Mouse (Mus musculus) cortical plate, adult 2 months (tissue): ENCODE measurements at regions not wholly inside any gene's neighbourhood (a gene's known extent, or its start where the extent isn't known, plus 50 kb on each side); places are given as distances from the start of the nearest gene placed in this dataset.

Source experiments
- H3K27ac ChIP-seq: fragments of 200-500 bp; 2 replicates; pipeline ENCODE4 v1.5.1; 2012; ENCODE audit warnings: low read length, control low read depth, inconsistent platforms; ENCODE audit not compliant: insufficient read depth
- H3K4me1 ChIP-seq: fragments of 200-500 bp; 2 replicates; pipeline ENCODE4 v1.6.1; 2011; ENCODE audit warnings: low read length; ENCODE audit not compliant: control insufficient read depth, insufficient read depth
- H3K4me3 ChIP-seq: fragments of 200-500 bp; 2 replicates; pipeline ENCODE4 v1.5.1; 2011; ENCODE audit warnings: mild to moderate bottlenecking, low read length, control low read depth; ENCODE audit not compliant: insufficient read depth
- CTCF ChIP-seq: fragments of 200-500 bp; IDR thresholded peaks from 2 replicates; pipeline ENCODE4 v1.5.1; 2011; ENCODE audit warnings: mild to moderate bottlenecking, control low read depth, low read length; ENCODE audit not compliant: insufficient read depth; ENCODE audit errors: extremely low read depth
- POLR2A ChIP-seq: fragments of 200-500 bp; IDR thresholded peaks from 2 replicates; pipeline ENCODE4 v1.6.1; 2011; ENCODE audit warnings: mild to moderate bottlenecking, low read length, control low read depth; ENCODE audit not compliant: insufficient read depth; ENCODE audit errors: extremely low read depth

GRCm38 (mm10) chr12:10256385-10256784 lies 113.4 kb upstream of the Nt5c1b start:
- no peak overlapping the region for H3K4me3 ChIP-seq
- TF ChIP-seq CTCF: no peak
- TF ChIP-seq POLR2A: no peak

GRCm38 (mm10) chr12:10266201-10266600 lies 103.6 kb upstream of the Nt5c1b start:
- H3K27ac ChIP-seq: no peak overlapping the region
- H3K4me3 ChIP-seq: no peak overlapping the region
- TF ChIP-seq POLR2A: no peak
- TF ChIP-seq CTCF: no peak
- H3K4me1 ChIP-seq: no peaks in the 10 kb centered on the region

More at GRCm38 (mm10) chr12:10256385-10256784, 113.4 kb upstream of the Nt5c1b start:
- Histone ChIP-seq H3K4me1 (no peaks in the 10 kb centered on the region), H3K27ac (no peak overlapping the region)

GRCm38 (mm10) chr12:10272038-10272437 lies 97.7 kb upstream of the Nt5c1b start:
- TF ChIP-seq CTCF (no peak), POLR2A (no peak)
- no peaks in the 10 kb centered on the region for H3K4me1 ChIP-seq
- H3K27ac ChIP-seq: no peak overlapping the region
- H3K4me3 ChIP-seq: no peak overlapping the region

GRCm38 (mm10) chr12:10275226-10275625 lies 94.5 kb upstream of the Nt5c1b start:
- Histone ChIP-seq H3K4me3 (no peak overlapping the region), H3K27ac (no peak overlapping the region), H3K4me1 (no peaks in the 10 kb centered on the region)
- TF ChIP-seq POLR2A (no peak), CTCF (no peak)

- TF ChIP-seq CTCF: no peak
- TF ChIP-seq POLR2A: no peak
- no peak overlapping the region for H3K4me3 ChIP-seq
Measured at GRCm38 (mm10) chr12:10292646-10293045, 77.1 kb upstream of the Nt5c1b start.

GRCm38 (mm10) chr12:10305970-10306369 lies 63.8 kb upstream of the Nt5c1b start:
- TF ChIP-seq CTCF: no peak
- TF ChIP-seq POLR2A: no peak
- Histone ChIP-seq H3K4me1 (no peaks in the 10 kb centered on the region), H3K4me3 (no peak overlapping the region)

More at GRCm38 (mm10) chr12:10292646-10293045, 77.1 kb upstream of the Nt5c1b start:
- Histone ChIP-seq H3K4me1 (no peaks in the 10 kb centered on the region), H3K27ac (no peak overlapping the region)

More at GRCm38 (mm10) chr12:10305970-10306369, 63.8 kb upstream of the Nt5c1b start:
- H3K27ac ChIP-seq: no peak overlapping the region
